Mouse (Mus musculus) intestine, embryonic 14.5 days (tissue): Measurements from ENCODE around the gene Zfp704. TPM values are rescaled to one million over a fixed set of nuclear protein-coding genes. Genes with fewer than 3 reads are reported as not detected.

ENCODE experiments used
- ATAC-seq: fragments of 200-750 bp; cut with Nextera tagmentation; replicated peaks from 2 replicates; pipeline ENCODE4 v1.8.0; 2017; ENCODE audit warnings: low read depth, moderate number of reproducible peaks, moderate TSS enrichment, moderate library complexity; ENCODE audit not compliant: low FRiP score, low TSS enrichment
- DNase-seq: peaks from one replicate; pipeline ENCODE4 v3.0.0-alpha.2; 2018; ENCODE audit warnings: low spot score
- H3K27ac ChIP-seq: fragments of 300-500 bp; sonication (generic); 2 replicates; pipeline ENCODE4 v1.5.1; 2014; ENCODE audit warnings: low read depth, mild to moderate bottlenecking, control low read depth
- H3K27me3 ChIP-seq: fragments of 300-500 bp; sonication (generic); replicated peaks from 2 replicates; pipeline ENCODE4 v1.6.1; 2014; ENCODE audit warnings: low read length, control low read depth; ENCODE audit not compliant: control insufficient read depth, insufficient read depth
- H3K36me3 ChIP-seq: fragments of 300-500 bp; sonication (generic); 2 replicates; pipeline ENCODE4 v1.6.1; 2014; ENCODE audit warnings: low read length, control low read depth; ENCODE audit not compliant: control insufficient read depth, insufficient read depth
- H3K4me1 ChIP-seq: fragments of 300-500 bp; sonication (generic); replicated peaks from 2 replicates; pipeline ENCODE4 v1.6.1; 2014; ENCODE audit warnings: low read length, control low read depth, mixed read lengths; ENCODE audit not compliant: control insufficient read depth, insufficient read depth
- H3K4me2 ChIP-seq: fragments of 300-500 bp; sonication (generic); 2 replicates; pipeline ENCODE4 v1.6.1; 2014; ENCODE audit warnings: low read length
- H3K4me3 ChIP-seq: fragments of 300-500 bp; sonication (generic); 2 replicates; pipeline ENCODE4 v1.5.1; 2014; ENCODE audit warnings: low read depth, low read length, control low read depth, mixed read lengths
- H3K9ac ChIP-seq: fragments of 300-500 bp; sonication (generic); 2 replicates; pipeline ENCODE4 v1.6.1; 2014; ENCODE audit warnings: mild to moderate bottlenecking, low read length
- H3K9me3 ChIP-seq: fragments of 300-500 bp; sonication (generic); 2 replicates; pipeline ENCODE4 v1.6.1; 2016; ENCODE audit warnings: low read length, control low read depth; ENCODE audit not compliant: control insufficient read depth
- WGBS: fragments of 180-500 bp; shearing (Covaris S2); extraction: QIAGEN DNeasy Blood & Tissue Kit; methylation state at CpG from one replicate; pipeline ENCODE4 v1.1.7; 2014; 5-methylcytosine and 5-hydroxymethylcytosine counted together
- polyA plus RNA-seq: library from polyadenylated mRNA; unstranded; fragments of >200 nt; fragmentation: Nextera tagmentation; extraction: Ambion mirVana; gene quantifications from 2 replicates; pipeline ENCODE4 v1.2.1, GENCODE M21; 2014

Gene Zfp704
- polyA plus RNA-seq, 1 experiment from 2014 or later = 9.5 TPM

- WGBS = 58% methylated on average over 7 of the region's 7 CpGs
- Histone ChIP-seq H3K4me3 (no peak overlapping the region), H3K27ac (no peak overlapping the region; the same call in 1 of the 2 replicates), H3K36me3 (peaks cover 21% of the 10 kb centered on the region), H3K4me2 (no peak overlapping the region), H3K4me1 (no peaks in the 10 kb centered on the region), H3K27me3 (no peaks in the 10 kb centered on the region), H3K9ac (no peak overlapping the region), H3K9me3 (no peaks in the 10 kb centered on the region)
- DNase-seq = no peak
- no peak for ATAC-seq
Observed at GRCm38 (mm10) chr3:9449261-9450007, 160.5 kb downstream of the Zfp704 start.

GRCm38 (mm10) chr3:9448541-9448940 is 161.3 kb downstream of the Zfp704 start:
- 95% methylated on average over 5 of the region's 5 CpGs for WGBS
- Histone ChIP-seq H3K9me3 (no peaks in the 10 kb centered on the region), H3K4me1 (no peaks in the 10 kb centered on the region), H3K27me3 (no peaks in the 10 kb centered on the region), H3K27ac (no peak overlapping the region), H3K4me2 (no peak overlapping the region), H3K9ac (no peak overlapping the region), H3K36me3 (peaks cover 23% of the 10 kb centered on the region), H3K4me3 (no peak overlapping the region)
- no peak for ATAC-seq
- DNase-seq = no peak

GRCm38 (mm10) chr3:9444558-9444957 is 165.3 kb downstream of the Zfp704 start:
- Histone ChIP-seq H3K27ac (no peak overlapping the region), H3K4me3 (no peak overlapping the region), H3K9me3 (no peaks in the 10 kb centered on the region), H3K9ac (no peak overlapping the region), H3K27me3 (no peaks in the 10 kb centered on the region), H3K4me1 (no peaks in the 10 kb centered on the region), H3K36me3 (peaks cover 22% of the 10 kb centered on the region), H3K4me2 (no peak overlapping the region)
- DNase-seq (no peak), ATAC-seq (no peak)
- WGBS = 62% methylated on average over 5 of the region's 5 CpGs

DNA sequence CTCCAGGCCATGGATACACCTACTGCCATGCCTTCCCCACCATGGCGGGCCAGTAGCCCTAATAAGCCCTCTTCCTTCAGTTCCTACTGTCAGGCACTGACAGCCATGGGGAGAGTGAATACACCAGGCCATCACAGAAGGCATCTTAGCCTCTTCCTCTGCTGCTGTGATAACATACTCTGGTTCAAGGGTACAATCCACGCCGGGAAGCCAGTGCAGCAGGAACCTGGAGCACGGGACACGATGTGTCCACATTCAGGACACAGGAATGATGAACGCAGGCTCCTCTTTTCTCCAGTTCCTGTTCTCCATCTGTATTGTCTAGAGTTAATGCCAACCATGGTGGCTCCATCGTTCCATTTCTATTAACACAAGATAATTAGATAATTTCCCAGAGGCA is 165.9 kb downstream of the Zfp704 start:
- DNase-seq (no peak), ATAC-seq (no peak)
- H3K4me1 ChIP-seq = no peaks in the 10 kb centered on the region
- H3K9me3 ChIP-seq = no peaks in the 10 kb centered on the region
- no peak overlapping the region for H3K9ac ChIP-seq
- no peak overlapping the region for H3K4me2 ChIP-seq
- H3K27me3 ChIP-seq = no peaks in the 10 kb centered on the region
- H3K4me3 ChIP-seq = no peak overlapping the region
- H3K27ac ChIP-seq = no peak overlapping the region
- whole genome bisulfite sequencing = 90% methylated on average over 7 of the region's 7 CpGs
- H3K36me3 ChIP-seq = peaks cover 22% of the 10 kb centered on the region

DNA sequence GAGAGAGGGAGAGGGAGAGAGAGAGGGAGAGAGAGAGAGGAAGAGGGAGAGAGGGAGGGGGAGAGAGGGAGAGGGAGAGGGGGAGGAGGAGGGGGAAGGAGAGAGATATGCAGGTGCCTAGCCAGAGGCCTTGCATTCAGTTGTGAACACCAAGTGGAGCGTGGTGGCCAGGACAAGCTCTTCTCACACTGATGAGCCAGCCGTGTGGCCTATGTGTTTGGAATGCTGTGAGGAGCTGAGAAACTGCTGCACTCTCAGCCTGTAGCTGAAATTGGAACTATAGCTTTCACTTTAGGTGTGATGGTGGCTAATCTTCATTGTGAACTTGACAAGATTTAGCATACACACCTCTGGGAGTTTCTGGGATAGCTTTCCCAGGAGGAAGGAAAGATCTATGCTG is 166.4 kb downstream of the Zfp704 start:
- no peak for DNase-seq
- Histone ChIP-seq H3K4me1 (no peaks in the 10 kb centered on the region), H3K4me2 (no peak overlapping the region), H3K27me3 (no peaks in the 10 kb centered on the region), H3K27ac (no peak overlapping the region), H3K36me3 (peaks cover 25% of the 10 kb centered on the region), H3K9ac (no peak overlapping the region), H3K9me3 (no peaks in the 10 kb centered on the region), H3K4me3 (no peak overlapping the region)
- WGBS = 90% methylated on average over 2 of the region's 2 CpGs
- no peak for ATAC-seq

GRCm38 (mm10) chr3:9441566-9442540 is 168.0 kb downstream of the Zfp704 start:
- Histone ChIP-seq H3K36me3 (peaks cover 32% of the 10 kb centered on the region), H3K4me2 (no peak overlapping the region), H3K4me1 (no peaks in the 10 kb centered on the region), H3K4me3 (no peak overlapping the region), H3K9ac (no peak overlapping the region), H3K27me3 (no peaks in the 10 kb centered on the region), H3K27ac (no peak overlapping the region), H3K9me3 (no peaks in the 10 kb centered on the region)
- 90% methylated on average over 27 of the region's 27 CpGs for WGBS
- DNase-seq = no peak
- ATAC-seq = no peak

- Histone ChIP-seq H3K27me3 (no peaks in the 10 kb centered on the region), H3K27ac (no peak overlapping the region), H3K4me2 (no peak overlapping the region), H3K9ac (no peak overlapping the region), H3K4me1 (no peaks in the 10 kb centered on the region), H3K4me3 (no peak overlapping the region), H3K9me3 (no peaks in the 10 kb centered on the region), H3K36me3 (peaks cover 26% of the 10 kb centered on the region)
- ATAC-seq (no peak), DNase-seq (no peak)
- 78% methylated on average over 6 of the region's 6 CpGs for WGBS
Observed at GRCm38 (mm10) chr3:9440466-9440865, 169.4 kb downstream of the Zfp704 start.

DNA sequence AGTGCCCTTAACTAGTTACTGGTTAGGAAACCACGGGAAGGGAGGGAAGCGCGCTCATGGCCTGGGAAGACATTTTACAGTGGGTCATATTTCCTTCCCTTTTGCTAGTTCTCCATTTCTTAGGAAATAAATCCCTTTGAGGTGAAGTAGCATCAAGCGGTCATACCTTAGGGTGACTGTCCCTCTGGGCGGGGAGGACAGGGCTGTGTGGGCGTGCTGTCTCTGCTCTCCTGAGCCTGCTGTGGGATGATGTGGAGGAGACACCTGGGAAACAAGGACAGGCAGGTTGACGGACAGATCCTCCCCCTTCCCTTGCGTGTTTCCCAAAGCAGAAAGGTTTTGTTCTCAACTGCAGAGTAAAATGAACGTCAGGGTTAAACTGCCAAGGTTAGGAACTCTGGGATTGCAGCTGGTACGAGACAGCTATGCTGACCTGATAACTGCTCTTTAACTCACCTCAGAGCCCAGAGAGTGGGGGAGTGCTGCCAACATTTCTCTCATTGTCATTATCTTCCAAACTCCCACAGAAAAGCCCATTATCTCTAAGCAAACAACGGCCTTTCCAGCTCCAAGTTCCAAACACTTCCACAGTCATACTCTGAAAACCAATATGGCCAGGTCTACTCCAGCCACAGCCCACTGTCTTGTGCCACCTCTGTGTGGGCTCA is 170.1 kb downstream of the Zfp704 start:
- Histone ChIP-seq H3K9me3 (no peaks in the 10 kb centered on the region), H3K4me3 (no peak overlapping the region), H3K4me2 (no peak overlapping the region), H3K4me1 (no peaks in the 10 kb centered on the region), H3K27me3 (no peaks in the 10 kb centered on the region), H3K9ac (no peak overlapping the region), H3K27ac (no peak overlapping the region), H3K36me3 (peaks cover 33% of the 10 kb centered on the region)
- 77% methylated on average over 11 of the region's 11 CpGs for WGBS
- ATAC-seq = no peak
- peak; percentile 40 for DNase-seq
